Mouse (Mus musculus): Measurements from ENCODE around the gene Myl3. TPM values are rescaled to one million over a fixed set of nuclear protein-coding genes. Genes with fewer than 3 reads are reported as not detected.

Myl3 gene
- total and polyA plus RNA-seq, 3 experiments, result not detected

GRCm38 (mm10) chr9:110758605-110759004 is 16.9 kb downstream of the Myl3 start:
- Histone ChIP-seq H3K27me3 (ENCODE audit: control insufficient read depth in 1 of 2, insufficient read depth in 2 of 2, low read length in 2 of 2) (no peaks in the 10 kb centered on the region), H3K36me3 (ENCODE audit: control insufficient read depth in 1 of 2, insufficient read depth in 2 of 2, low read length in 2 of 2) (no peaks in the 10 kb centered on the region), H3K4me1 (ENCODE audit: control insufficient read depth in 1 of 2, insufficient read depth in 2 of 2, low read length in 2 of 2) (no peaks in the 10 kb centered on the region), H3K27ac (ENCODE audit: control insufficient read depth, low read depth, low read length) (no peak overlapping the region), H3K4me3 (ENCODE audit: control insufficient read depth in 1 of 2, insufficient read depth in 1 of 2, low read depth in 2 of 2, low read length in 2 of 2) (no peak overlapping the region), H3K9ac (ENCODE audit: control insufficient read depth, low read depth, low read length, poor library complexity, severe bottlenecking) (no peak overlapping the region), H3K9me3 (replicated peaks; ENCODE audit: insufficient read depth, low read length) (no peaks in the 10 kb centered on the region), H3K79me2 (ENCODE audit: control insufficient read depth, insufficient read depth, low read length, poor library complexity) (no peaks in the 10 kb centered on the region)
- TF ChIP-seq NELFE (IDR thresholded peaks at IDR 0.05; ENCODE audit: low read depth, low read length), result no peak
- TF ChIP-seq SMC3 (IDR thresholded peaks at IDR 0.05; ENCODE audit: low read depth, low read length), result no peak
- no peak for TF ChIP-seq ZKSCAN1 (IDR thresholded peaks at IDR 0.05; ENCODE audit: low read depth, low read length)
- no peak for TF ChIP-seq MAZ (IDR thresholded peaks at IDR 0.05; ENCODE audit: low read depth, low read length)
- TF ChIP-seq USF2 (IDR thresholded peaks at IDR 0.05; ENCODE audit: borderline replicate concordance in 1 of 2, insufficient read depth in 1 of 2, low read depth in 1 of 2, low read length in 2 of 2), result no peak
- no peak for TF ChIP-seq MEF2A (IDR thresholded peaks at IDR 0.05; ENCODE audit: extremely low read depth, insufficient replicate concordance, low read depth, low read length, poor library complexity, severe bottlenecking)
- no peak for TF ChIP-seq CTCF (IDR thresholded peaks at IDR 0.05 in 2 of 3, conservative IDR thresholded peaks at IDR 0.05 in 1 of 3; ENCODE audit: control insufficient read depth in 1 of 3, insufficient read depth in 1 of 3, low read depth in 2 of 3, low read length in 3 of 3, poor library complexity in 1 of 3, severe bottlenecking in 1 of 3)
- TF ChIP-seq RAD21 (IDR thresholded peaks at IDR 0.05; ENCODE audit: low read depth, low read length), result no peak
- TF ChIP-seq HCFC1 (IDR thresholded peaks at IDR 0.05; ENCODE audit: low read depth, low read length), result no peak
- no peak for TF ChIP-seq CHD2 (IDR thresholded peaks at IDR 0.05; ENCODE audit: low read length)
- TF ChIP-seq TCF12 (IDR thresholded peaks at IDR 0.05; ENCODE audit: low read depth, low read length), result no peak
- TF ChIP-seq JUND (IDR thresholded peaks at IDR 0.05; ENCODE audit: low read depth, low read length), result no peak
- TF ChIP-seq EP300 (IDR thresholded peaks at IDR 0.05; ENCODE audit: low read depth in 1 of 2, low read length in 2 of 2), result no peak
- no peak for DNase-seq (ENCODE audit: low read depth, low spot score)

- H3K4me3 ChIP-seq (ENCODE audit: control insufficient read depth in 1 of 2, insufficient read depth in 1 of 2, low read depth in 2 of 2, low read length in 2 of 2), result no peak overlapping the region
- DNase-seq (ENCODE audit: low read depth, low spot score), result no peak
Measured at GRCm38 (mm10) chr9:110759265-110759664, 17.6 kb downstream of the Myl3 start.

More at GRCm38 (mm10) chr9:110759265-110759664, 17.6 kb downstream of the Myl3 start:
- H3K27me3 ChIP-seq (ENCODE audit: control insufficient read depth in 1 of 2, insufficient read depth in 2 of 2, low read length in 2 of 2), result no peaks in the 10 kb centered on the region
- no peaks in the 10 kb centered on the region for H3K9me3 ChIP-seq (replicated peaks; ENCODE audit: insufficient read depth, low read length)
- no peak overlapping the region for H3K27ac ChIP-seq (ENCODE audit: control insufficient read depth, low read depth, low read length)
- H3K9ac ChIP-seq (ENCODE audit: control insufficient read depth, low read depth, low read length, poor library complexity, severe bottlenecking), result no peak overlapping the region
- no peaks in the 10 kb centered on the region for H3K4me1 ChIP-seq (ENCODE audit: control insufficient read depth in 1 of 2, insufficient read depth in 2 of 2, low read length in 2 of 2)
- H3K79me2 ChIP-seq (ENCODE audit: control insufficient read depth, insufficient read depth, low read length, poor library complexity), result no peaks in the 10 kb centered on the region
- H3K36me3 ChIP-seq (ENCODE audit: control insufficient read depth in 1 of 2, insufficient read depth in 2 of 2, low read length in 2 of 2), result no peaks in the 10 kb centered on the region
- TF ChIP-seq MYC (IDR thresholded peaks at IDR 0.05; ENCODE audit: low read depth, low read length), result no peak
- 0 out of 2 replicates have a peak, but pooled peaks have one; percentile 18 for TF ChIP-seq ZC3H11A (IDR thresholded peaks at IDR 0.05; ENCODE audit: low read depth, low read length)
- TF ChIP-seq POLR2A (IDR thresholded peaks at IDR 0.05; ENCODE audit: control insufficient read depth in 1 of 2, insufficient read depth in 1 of 2, low read depth in 1 of 2, low read length in 2 of 2, poor library complexity in 1 of 2), result no peak
- TF ChIP-seq ZKSCAN1 (IDR thresholded peaks at IDR 0.05; ENCODE audit: low read depth, low read length), result no peak
- TF ChIP-seq POLR2AphosphoS5 (IDR thresholded peaks at IDR 0.05; ENCODE audit: borderline replicate concordance, low read depth, low read length), result no peak
- no peak for TF ChIP-seq RCOR1 (IDR thresholded peaks at IDR 0.05; ENCODE audit: low read depth, low read length)
- TF ChIP-seq RAD21 (IDR thresholded peaks at IDR 0.05; ENCODE audit: low read depth, low read length), result peak; percentile 49
- TF ChIP-seq TBP (IDR thresholded peaks at IDR 0.05; ENCODE audit: low read depth, low read length), result no peak
- TF ChIP-seq SMC3 (IDR thresholded peaks at IDR 0.05; ENCODE audit: low read depth, low read length), result peak; percentile 70
- no peak for TF ChIP-seq HCFC1 (IDR thresholded peaks at IDR 0.05; ENCODE audit: low read depth, low read length)
- peak; percentile 33 to 60 (median 59); a peak in 5 of 6 replicates for TF ChIP-seq CTCF (IDR thresholded peaks at IDR 0.05 in 2 of 3, conservative IDR thresholded peaks at IDR 0.05 in 1 of 3; ENCODE audit: control insufficient read depth in 1 of 3, insufficient read depth in 1 of 3, low read depth in 2 of 3, low read length in 3 of 3, poor library complexity in 1 of 3, severe bottlenecking in 1 of 3)
